Mouse (Mus musculus) embryonic facial prominence, embryonic 15.5 days (tissue): ENCODE results near the gene Ahnak. TPM values are rescaled to one million over a fixed set of nuclear protein-coding genes. Genes with fewer than 3 reads are reported as not detected.
"Not testable (repeated sequence)": the region's sequence is repeated elsewhere in the genome, so short reads cannot be mapped to it uniquely, and the experiment has no call there.

Experiments used
- ATAC-seq: fragments of 200-750 bp; cut with Nextera tagmentation; 2 replicates; pipeline ENCODE4 v1.8.0; 2017; ENCODE audit warnings: low read depth, moderate TSS enrichment; ENCODE audit not compliant: insufficient number of reproducible peaks, low FRiP score, low TSS enrichment
- H3K27ac ChIP-seq: fragments of 300-500 bp; sonication (generic); replicated peaks from 2 replicates; pipeline ENCODE4 v1.5.1; 2015; ENCODE audit warnings: mild to moderate bottlenecking, inconsistent platforms
- H3K27me3 ChIP-seq: fragments of 300-500 bp; sonication (generic); 2 replicates; pipeline ENCODE4 v1.6.1; 2015; ENCODE audit warnings: inconsistent platforms
- H3K36me3 ChIP-seq: fragments of 300-500 bp; sonication (generic); 2 replicates; pipeline ENCODE4 v1.6.1; 2015; ENCODE audit warnings: mild to moderate bottlenecking, inconsistent platforms
- H3K4me1 ChIP-seq: fragments of 300-500 bp; sonication (generic); 2 replicates; pipeline ENCODE4 v1.6.1; 2015; ENCODE audit warnings: inconsistent platforms
- H3K4me2 ChIP-seq: fragments of 300-500 bp; sonication (generic); replicated peaks from 2 replicates; pipeline ENCODE4 v1.6.1; 2015; ENCODE audit warnings: mild to moderate bottlenecking, inconsistent platforms
- H3K4me3 ChIP-seq: fragments of 300-500 bp; sonication (generic); replicated peaks from 2 replicates; pipeline ENCODE4 v1.5.1; 2015; ENCODE audit warnings: mild to moderate bottlenecking, inconsistent platforms
- H3K9ac ChIP-seq: fragments of 300-500 bp; sonication (generic); 2 replicates; pipeline ENCODE4 v1.6.1; 2015; ENCODE audit warnings: inconsistent platforms
- H3K9me3 ChIP-seq: fragments of 300-500 bp; sonication (generic); replicated peaks from 2 replicates; pipeline ENCODE4 v1.6.1; 2016; ENCODE audit warnings: inconsistent platforms
- WGBS: fragments of 180-500 bp; shearing (Covaris S2); methylation state at CpG from one replicate; pipeline ENCODE4 v1.1.7; 2015; 5-methylcytosine and 5-hydroxymethylcytosine counted together
- polyA plus RNA-seq: library from polyadenylated mRNA; unstranded; fragments of >200 nt; fragmentation: Nextera tagmentation; extraction: Ambion mirVana; gene quantifications from 2 replicates; pipeline ENCODE4 v1.2.1, GENCODE M21; 2015

Ahnak gene
- polyA plus RNA-seq, 1 experiment from 2014 or later = 71.9 TPM

DNA sequence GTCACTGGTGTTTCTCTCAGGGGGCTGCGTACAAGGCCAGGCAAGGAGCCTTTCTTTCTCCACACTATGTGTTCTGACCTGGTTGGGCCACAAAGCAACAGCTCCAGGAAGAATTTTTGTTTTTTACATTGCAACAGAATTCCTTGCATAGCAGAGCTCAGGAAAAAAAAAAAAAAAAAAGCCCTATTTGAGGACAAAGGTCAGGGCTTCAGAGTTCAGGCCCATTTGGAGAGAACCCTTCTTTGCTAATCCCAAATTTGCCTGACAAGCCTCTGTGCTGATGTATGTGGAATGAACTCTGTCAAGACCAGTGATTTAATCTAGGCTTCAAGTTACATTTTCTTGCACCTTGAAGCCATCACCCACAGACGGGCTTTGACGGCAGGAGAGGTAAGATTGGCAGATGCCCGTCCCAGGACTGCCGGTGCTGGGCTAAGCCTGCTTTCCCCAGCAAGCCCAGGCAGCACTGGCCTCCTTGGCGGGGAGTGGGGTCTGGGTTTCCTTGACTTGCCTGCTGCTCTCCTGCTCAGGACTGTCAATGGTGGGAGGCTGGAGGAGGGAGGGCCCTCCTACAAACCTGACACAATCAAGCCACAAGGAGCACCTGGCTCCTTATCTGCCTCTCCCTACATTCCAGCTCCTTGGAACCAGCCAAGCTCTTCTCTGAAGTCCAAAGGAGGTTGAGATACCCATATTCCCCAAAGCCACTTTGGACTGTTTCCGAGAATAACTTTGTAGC lies 58.3 kb downstream of the Ahnak start:
- H3K27me3 ChIP-seq = no peaks in the 10 kb centered on the region
- no peaks in the 10 kb centered on the region for H3K36me3 ChIP-seq
- H3K27ac ChIP-seq = no peak overlapping the region
- no peak overlapping the region for H3K4me3 ChIP-seq
- peaks cover 7% of the 10 kb centered on the region for H3K4me1 ChIP-seq
- H3K9me3 ChIP-seq = no peaks in the 10 kb centered on the region
- 48% methylated on average over 7 of the region's 7 CpGs for WGBS
- no peak for ATAC-seq
- H3K9ac ChIP-seq = no peak overlapping the region
- no peak overlapping the region for H3K4me2 ChIP-seq

DNA sequence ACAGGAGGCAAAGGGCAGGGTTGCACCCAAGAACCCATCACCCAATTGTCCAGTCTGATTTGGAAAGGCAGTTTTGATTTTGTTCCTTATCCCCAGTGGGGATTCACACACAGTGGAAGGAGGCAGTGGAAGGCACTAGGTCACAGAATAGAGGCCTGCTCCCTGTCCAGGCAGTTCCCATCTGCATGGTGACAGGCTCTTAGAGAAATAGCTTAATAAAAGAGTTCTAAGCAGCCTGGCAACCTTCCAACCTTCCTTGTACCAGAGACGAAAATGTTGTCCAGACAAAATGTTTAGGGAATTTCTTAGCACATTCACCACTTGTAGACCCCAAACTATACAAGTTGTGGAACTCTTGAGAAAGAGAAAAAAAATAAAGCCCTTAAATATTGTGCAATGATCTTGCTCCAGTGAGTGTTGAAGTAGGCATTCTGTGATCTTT lies 58.9 kb downstream of the Ahnak start:
- peaks cover 13% of the 10 kb centered on the region for H3K4me1 ChIP-seq
- ATAC-seq = no peak
- H3K4me2 ChIP-seq = no peak overlapping the region
- no peak overlapping the region for H3K9ac ChIP-seq
- 19% methylated on average over 1 of the region's 1 CpGs for WGBS
- H3K4me3 ChIP-seq = no peak overlapping the region
- no peak overlapping the region; the same call in 1 of the 2 replicates for H3K27ac ChIP-seq
- no peaks in the 10 kb centered on the region for H3K27me3 ChIP-seq
- no peaks in the 10 kb centered on the region for H3K36me3 ChIP-seq
- H3K9me3 ChIP-seq = no peaks in the 10 kb centered on the region

DNA sequence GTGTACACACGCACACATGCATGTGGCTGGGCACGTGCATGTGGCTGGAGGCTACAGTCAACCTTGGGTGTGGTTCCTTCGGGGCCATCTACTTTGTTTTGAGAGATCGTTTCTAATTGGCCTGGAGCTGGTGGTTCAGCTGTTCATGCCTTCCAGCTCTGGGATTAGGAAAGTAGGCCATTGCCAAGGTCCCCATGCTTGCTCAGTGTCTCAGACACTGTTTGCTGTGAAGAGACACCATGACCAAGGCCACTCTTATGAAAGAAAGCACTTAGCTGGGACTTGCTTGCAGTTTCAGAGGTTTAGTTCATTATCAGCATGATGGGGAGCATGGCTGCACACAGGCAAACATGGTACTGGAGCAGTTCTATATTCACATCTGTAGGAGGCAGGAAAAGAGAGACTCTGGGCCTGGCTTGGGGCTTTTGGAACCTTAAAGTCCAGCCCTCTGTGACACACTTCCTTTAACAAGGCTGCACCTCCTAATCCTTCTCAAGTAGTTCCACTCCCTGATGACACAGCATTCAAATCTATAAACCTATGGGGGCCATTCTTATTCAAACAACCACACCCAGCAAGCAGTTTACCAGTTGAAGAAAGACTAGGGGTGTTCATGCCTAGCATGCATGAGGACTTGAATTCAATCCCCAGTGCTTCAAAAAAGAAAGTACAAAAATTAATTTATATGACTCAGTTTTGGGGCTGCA lies 60.0 kb downstream of the Ahnak start:
- no peaks in the 10 kb centered on the region for H3K27me3 ChIP-seq
- no peak overlapping the region for H3K4me3 ChIP-seq
- no peaks in the 10 kb centered on the region for H3K36me3 ChIP-seq
- 82% methylated on average over 4 of the region's 4 CpGs for WGBS
- H3K27ac ChIP-seq = no peak overlapping the region
- no peak overlapping the region for H3K9ac ChIP-seq
- H3K4me1 ChIP-seq = peaks cover 21% of the 10 kb centered on the region
- no peak for ATAC-seq
- no peaks in the 10 kb centered on the region for H3K9me3 ChIP-seq
- H3K4me2 ChIP-seq = no peak overlapping the region

DNA sequence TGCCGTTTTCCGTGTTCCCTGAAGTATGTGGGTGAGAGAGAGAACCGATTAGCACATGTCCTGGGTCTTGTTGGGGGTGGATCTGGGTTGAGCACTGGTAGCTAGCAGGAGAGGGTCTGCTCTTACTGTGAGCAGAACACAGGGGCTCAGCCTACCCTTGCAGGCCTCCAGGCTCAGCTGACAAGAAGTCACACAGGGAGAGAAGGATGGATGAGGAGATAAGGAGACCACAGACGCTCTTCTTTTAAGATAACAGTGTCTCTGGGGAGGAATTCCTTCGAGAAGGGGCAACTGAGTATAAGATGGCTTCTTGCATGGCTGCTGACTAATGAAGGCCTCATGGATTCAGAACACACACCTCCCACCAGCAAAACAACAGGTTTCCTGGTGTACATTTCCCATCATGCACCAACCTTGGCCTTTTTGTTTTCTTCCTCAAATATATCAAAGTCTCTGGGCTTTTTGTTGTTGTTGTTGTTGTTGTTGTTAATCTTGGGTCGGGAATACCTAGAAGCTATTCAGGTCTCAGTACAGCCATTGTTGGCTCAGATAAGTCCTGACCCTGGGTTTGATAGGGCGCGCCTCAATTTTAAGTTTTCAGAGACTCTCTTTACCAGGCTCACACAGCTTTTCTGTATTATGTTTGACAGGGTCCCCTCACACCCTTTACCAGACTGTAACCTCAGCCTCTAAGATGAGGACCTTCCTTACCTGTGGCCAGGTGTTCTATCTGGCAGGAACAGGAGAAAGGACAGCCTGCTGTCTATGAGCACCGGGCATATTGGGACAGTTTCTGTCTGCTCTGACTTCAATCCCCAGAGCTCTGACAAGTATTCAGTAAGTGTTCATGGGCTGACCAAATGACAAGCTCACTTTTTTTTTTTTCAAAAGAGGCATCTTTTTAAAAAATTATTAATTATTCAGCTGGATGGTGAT lies 61.5 kb downstream of the Ahnak start:
- no peak overlapping the region for H3K4me2 ChIP-seq
- H3K27me3 ChIP-seq = no peaks in the 10 kb centered on the region
- no peak overlapping the region for H3K27ac ChIP-seq
- no peaks in the 10 kb centered on the region for H3K36me3 ChIP-seq
- ATAC-seq = no peak
- H3K9me3 ChIP-seq = no peaks in the 10 kb centered on the region
- H3K9ac ChIP-seq = no peak overlapping the region
- 68% methylated on average over 9 of the region's 9 CpGs for WGBS
- no peak overlapping the region for H3K4me3 ChIP-seq
- peaks cover 21% of the 10 kb centered on the region for H3K4me1 ChIP-seq

DNA sequence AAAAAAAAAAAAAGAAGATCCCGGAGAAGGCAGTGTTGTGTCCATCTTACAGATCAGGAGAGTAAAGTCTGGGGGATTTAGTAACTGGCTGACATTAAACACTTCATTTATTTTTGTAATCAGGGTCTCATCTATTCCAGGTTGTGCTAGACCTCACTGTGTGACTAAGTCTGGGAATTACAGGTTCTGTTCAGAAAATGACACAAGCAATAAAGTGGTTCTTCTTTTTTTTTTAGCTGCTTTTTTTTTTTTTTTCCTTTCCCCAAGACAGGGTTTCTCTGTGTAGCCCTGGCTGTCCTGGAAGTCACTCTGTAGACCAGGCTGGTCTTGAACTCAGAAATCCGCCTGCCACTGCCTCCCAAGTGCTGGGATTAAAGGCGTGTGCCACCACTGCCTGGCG lies 62.9 kb downstream of the Ahnak start:
- not testable (repeated sequence) for H3K9me3 ChIP-seq, H3K27me3 ChIP-seq, H3K4me2 ChIP-seq, H3K9ac ChIP-seq, H3K36me3 ChIP-seq, H3K27ac ChIP-seq, ATAC-seq, H3K4me3 ChIP-seq
- H3K4me1 ChIP-seq = peaks cover 21% of the 10 kb centered on the region
- 87% methylated on average over 4 of the region's 4 CpGs for WGBS

DNA sequence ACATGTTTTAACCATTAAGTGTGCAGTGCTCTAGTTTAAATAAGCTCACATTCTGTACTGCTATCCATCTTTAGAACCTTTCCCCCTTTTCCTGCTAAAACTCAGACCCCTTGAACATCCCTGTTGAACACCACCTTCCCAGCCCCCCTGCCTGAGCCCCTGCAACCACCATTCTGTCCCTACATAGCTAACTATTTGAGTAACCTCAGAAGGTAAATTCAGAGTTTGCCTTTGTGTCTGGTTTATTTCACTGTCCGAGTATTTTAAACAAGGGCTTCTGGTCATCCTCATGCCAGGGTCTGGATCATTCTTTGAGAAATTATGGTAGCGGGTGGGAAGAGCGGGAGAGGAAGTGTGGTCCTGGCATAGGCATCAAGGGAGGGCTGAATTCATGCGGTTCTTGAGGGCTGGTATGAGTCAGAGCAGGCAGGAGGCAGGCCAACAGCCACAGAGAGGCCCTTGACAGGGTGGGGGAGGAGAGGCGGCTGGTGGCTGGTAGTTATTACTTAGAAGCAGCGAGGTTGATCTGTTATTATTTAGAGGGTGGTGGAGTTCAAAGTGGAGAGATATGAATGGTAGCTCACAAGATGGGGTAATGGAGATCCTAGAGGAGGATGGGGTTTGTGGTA lies 63.8 kb downstream of the Ahnak start:
- Histone ChIP-seq H3K4me3 (no peak overlapping the region), H3K9me3 (no peaks in the 10 kb centered on the region), H3K36me3 (no peaks in the 10 kb centered on the region), H3K27me3 (no peaks in the 10 kb centered on the region), H3K4me2 (0 out of 2 replicates have a peak overlapping the region, but pooled peaks have one; percentile 10), H3K4me1 (peaks cover 14% of the 10 kb centered on the region), H3K9ac (no peak overlapping the region), H3K27ac (peak overlapping the region; percentile 65; the same call in 1 of the 2 replicates)
- peak; percentile 83 for ATAC-seq
- WGBS = 27% methylated on average over 6 of the region's 6 CpGs

DNA sequence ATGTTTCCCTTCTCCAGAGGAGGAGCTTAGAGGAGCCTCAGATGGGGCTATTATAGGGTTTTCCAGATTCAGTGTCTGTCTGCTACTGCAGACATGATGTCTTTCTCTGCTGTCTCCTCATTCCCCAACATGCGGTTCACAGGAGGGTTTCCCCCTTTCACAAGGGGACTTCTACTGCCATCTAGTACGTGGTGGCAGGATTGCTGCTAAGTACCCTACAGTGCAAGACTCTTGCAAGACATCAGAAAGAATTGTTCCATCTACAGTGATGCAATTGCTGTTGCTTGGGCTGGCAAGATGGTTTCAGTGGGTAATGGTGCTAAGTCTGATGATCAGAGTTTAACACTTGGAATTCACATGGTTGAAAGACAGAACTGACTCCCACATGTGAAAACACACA lies 66.1 kb downstream of the Ahnak start:
- no peak overlapping the region for H3K9ac ChIP-seq
- H3K9me3 ChIP-seq = no peaks in the 10 kb centered on the region
- H3K4me3 ChIP-seq = no peak overlapping the region
- H3K4me2 ChIP-seq = no peak overlapping the region
- H3K4me1 ChIP-seq = peaks cover 17% of the 10 kb centered on the region
- no peak overlapping the region for H3K27ac ChIP-seq
- no peak for ATAC-seq
- no peaks in the 10 kb centered on the region for H3K36me3 ChIP-seq
- H3K27me3 ChIP-seq = no peaks in the 10 kb centered on the region
- 21% methylated on average over 2 of the region's 2 CpGs for WGBS

DNA sequence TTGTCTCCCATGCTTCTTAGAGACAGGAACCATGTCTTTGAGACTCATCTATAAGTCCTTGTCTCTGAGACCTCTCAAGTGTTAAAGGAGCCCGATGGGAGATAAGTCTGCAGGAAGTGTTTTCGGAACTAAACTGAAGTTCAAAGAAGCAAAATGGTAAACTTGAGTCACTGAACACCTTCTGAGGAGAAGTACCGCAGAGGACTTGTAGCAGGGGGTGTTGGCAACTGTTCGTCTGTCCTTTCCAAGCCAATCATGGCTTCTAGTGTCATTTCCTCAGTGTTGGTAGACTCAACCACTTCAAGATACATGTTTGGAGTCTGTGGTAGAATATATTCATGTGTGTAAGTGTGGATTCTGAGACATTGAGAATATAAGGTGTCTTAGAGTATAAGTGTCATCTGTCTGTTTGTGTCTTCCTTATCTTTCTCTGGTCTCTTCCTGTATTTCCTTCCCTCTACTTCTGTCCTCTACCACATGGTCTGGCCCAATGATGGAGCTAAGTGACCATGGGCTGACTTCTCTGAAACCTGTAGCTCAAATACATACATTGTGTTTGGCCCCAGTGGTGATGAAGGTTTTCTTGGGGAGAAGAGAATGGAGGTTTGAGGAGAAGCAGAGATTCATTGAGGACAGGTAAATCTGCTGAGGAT lies 66.7 kb downstream of the Ahnak start:
- no peak overlapping the region for H3K9ac ChIP-seq
- no peaks in the 10 kb centered on the region for H3K36me3 ChIP-seq
- H3K27ac ChIP-seq = no peak overlapping the region
- no peak for ATAC-seq
- peaks cover 21% of the 10 kb centered on the region for H3K4me1 ChIP-seq
- no peak overlapping the region for H3K4me3 ChIP-seq
- WGBS = 87% methylated on average over 4 of the region's 4 CpGs
- no peaks in the 10 kb centered on the region for H3K9me3 ChIP-seq
- H3K4me2 ChIP-seq = no peak overlapping the region
- H3K27me3 ChIP-seq = no peaks in the 10 kb centered on the region

DNA sequence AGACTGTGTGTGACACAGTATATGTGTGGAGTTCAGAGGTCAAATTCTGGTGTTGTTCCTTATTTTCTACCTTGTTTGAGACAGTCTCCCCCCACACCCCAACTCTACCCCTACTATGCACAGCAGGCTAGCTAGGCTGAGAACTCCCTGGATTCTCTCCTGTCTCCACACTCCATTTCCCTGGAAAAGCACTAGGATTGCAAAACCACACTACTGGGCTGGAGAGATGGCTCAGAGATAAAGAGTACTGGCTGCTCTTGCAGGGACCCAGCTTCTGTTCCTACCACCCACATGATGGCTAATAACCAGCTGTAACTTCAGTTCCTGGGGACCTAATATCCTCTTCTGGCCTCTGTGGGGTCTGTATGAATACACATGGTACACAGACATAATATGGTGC lies 68.6 kb downstream of the Ahnak start:
- H3K27me3 ChIP-seq = no peaks in the 10 kb centered on the region
- H3K4me3 ChIP-seq = no peak overlapping the region
- no peak for ATAC-seq
- H3K9ac ChIP-seq = no peak overlapping the region
- no peak overlapping the region for H3K4me2 ChIP-seq
- no peaks in the 10 kb centered on the region for H3K9me3 ChIP-seq
- no peaks in the 10 kb centered on the region for H3K36me3 ChIP-seq
- peaks cover 18% of the 10 kb centered on the region for H3K4me1 ChIP-seq
- H3K27ac ChIP-seq = no peak overlapping the region

DNA sequence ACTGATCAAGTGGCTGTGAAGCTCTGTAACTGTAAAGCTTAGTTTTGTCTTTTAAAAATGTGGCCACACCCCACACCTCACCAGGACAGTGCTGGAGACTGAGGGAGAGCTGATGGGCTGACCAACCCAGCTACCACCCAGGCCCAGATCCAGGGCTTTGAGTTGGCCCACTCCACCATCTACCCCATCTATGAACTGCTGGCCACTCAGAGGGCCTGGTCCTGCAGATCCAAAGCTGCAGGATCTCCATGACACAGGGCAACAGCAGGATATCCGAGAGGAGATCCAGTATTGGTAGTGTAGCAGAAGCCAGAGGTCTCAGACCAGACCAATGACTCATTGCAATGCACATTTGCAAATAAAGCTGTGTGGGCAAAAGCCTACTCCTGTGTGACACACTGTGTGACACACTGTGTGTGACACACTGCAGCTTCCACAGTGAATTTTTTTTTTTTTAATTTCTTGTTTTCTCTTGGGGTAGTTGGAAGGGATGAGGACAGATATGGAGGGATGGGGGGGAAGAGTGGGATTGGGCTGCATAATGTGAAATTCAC lies 69.3 kb downstream of the Ahnak start:
- H3K4me3 ChIP-seq = no peak overlapping the region
- ATAC-seq = no peak
- H3K27ac ChIP-seq = no peak overlapping the region
- peaks cover 11% of the 10 kb centered on the region for H3K4me1 ChIP-seq
- H3K27me3 ChIP-seq = no peaks in the 10 kb centered on the region
- no peak overlapping the region for H3K9ac ChIP-seq
- H3K9me3 ChIP-seq = no peaks in the 10 kb centered on the region
- H3K4me2 ChIP-seq = no peak overlapping the region
- H3K36me3 ChIP-seq = no peaks in the 10 kb centered on the region
- WGBS = 72% methylated on average over 1 of the region's 1 CpGs
